Mouse (Mus musculus): ENCODE measurements around the gene Lrrc9. TPM values are rescaled to one million over a fixed set of nuclear protein-coding genes. Genes with fewer than 3 reads are reported as not detected.

Gene Lrrc9
- polyA plus RNA-seq, 1 experiment from 2014 or later: 2.1 TPM

GRCm38 (mm10) chr12:72491063-72491719 is 49.5 kb downstream of the Lrrc9 start:
- no peaks in the 10 kb centered on the region for H3K9me3 ChIP-seq (replicated peaks; ENCODE audit: control insufficient read depth, low read length)
- DNase-seq (ENCODE audit: low spot score) (no peak), ATAC-seq (no peak)
- H3K36me3 ChIP-seq (ENCODE audit: control insufficient read depth, insufficient read depth, low read length): no peaks in the 10 kb centered on the region
- H3K27ac ChIP-seq (ENCODE audit: low read depth, low read length): no peak overlapping the region
- no peak overlapping the region for H3K4me2 ChIP-seq (ENCODE audit: low read length)
- no peaks in the 10 kb centered on the region for H3K27me3 ChIP-seq (replicated peaks; ENCODE audit: control insufficient read depth, insufficient read depth, low read length)
- no peak overlapping the region for H3K9ac ChIP-seq (ENCODE audit: low read length)
- H3K4me3 ChIP-seq (ENCODE audit: low read depth, low read length): no peak overlapping the region
- H3K4me1 ChIP-seq (ENCODE audit: control insufficient read depth, insufficient read depth, low read length): no peaks in the 10 kb centered on the region
- WGBS: 61% methylated on average over 3 of the region's 3 CpGs

GRCm38 (mm10) chr12:72496866-72497600 is 55.4 kb downstream of the Lrrc9 start:
- H3K9me3 ChIP-seq (replicated peaks; ENCODE audit: control insufficient read depth, low read length): no peaks in the 10 kb centered on the region
- peaks cover 7% of the 10 kb centered on the region for H3K4me1 ChIP-seq (ENCODE audit: control insufficient read depth, insufficient read depth, low read length)
- ATAC-seq: peak; percentile 91
- WGBS: 28% methylated on average over 12 of the region's 12 CpGs
- no peaks in the 10 kb centered on the region for H3K27me3 ChIP-seq (replicated peaks; ENCODE audit: control insufficient read depth, insufficient read depth, low read length)
- peak; percentile 67 for DNase-seq (ENCODE audit: low spot score)
- no peak overlapping the region for H3K27ac ChIP-seq (ENCODE audit: low read depth, low read length)
- H3K4me2 ChIP-seq (ENCODE audit: low read length): no peak overlapping the region
- no peaks in the 10 kb centered on the region for H3K36me3 ChIP-seq (ENCODE audit: control insufficient read depth, insufficient read depth, low read length)
- no peak overlapping the region for H3K9ac ChIP-seq (ENCODE audit: low read length)
- H3K4me3 ChIP-seq (ENCODE audit: low read depth, low read length): no peak overlapping the region

- WGBS: 77% methylated on average over 7 of the region's 7 CpGs
- H3K36me3 ChIP-seq (ENCODE audit: control insufficient read depth, insufficient read depth, low read length): no peaks in the 10 kb centered on the region
- DNase-seq (ENCODE audit: low spot score) (no peak), ATAC-seq (no peak)
- H3K4me1 ChIP-seq (ENCODE audit: control insufficient read depth, insufficient read depth, low read length): no peaks in the 10 kb centered on the region
- H3K4me2 ChIP-seq (ENCODE audit: low read length): no peak overlapping the region
- no peak overlapping the region for H3K27ac ChIP-seq (ENCODE audit: low read depth, low read length)
- no peak overlapping the region for H3K9ac ChIP-seq (ENCODE audit: low read length)
- H3K27me3 ChIP-seq (replicated peaks; ENCODE audit: control insufficient read depth, insufficient read depth, low read length): no peaks in the 10 kb centered on the region
- H3K9me3 ChIP-seq (replicated peaks; ENCODE audit: control insufficient read depth, low read length): no peaks in the 10 kb centered on the region
- no peak overlapping the region for H3K4me3 ChIP-seq (ENCODE audit: low read depth, low read length)
Observed at GRCm38 (mm10) chr12:72509606-72510005, 67.9 kb downstream of the Lrrc9 start.

GRCm38 (mm10) chr12:72515446-72515845 is 73.8 kb downstream of the Lrrc9 start:
- Histone ChIP-seq H3K36me3 (ENCODE audit: control insufficient read depth, insufficient read depth, low read length) (no peaks in the 10 kb centered on the region), H3K4me1 (ENCODE audit: control insufficient read depth, insufficient read depth, low read length) (peaks cover 5% of the 10 kb centered on the region; the same call in 1 of the 2 replicates), H3K27ac (ENCODE audit: low read depth, low read length) (no peak overlapping the region), H3K9me3 (replicated peaks; ENCODE audit: control insufficient read depth, low read length) (no peaks in the 10 kb centered on the region), H3K4me3 (ENCODE audit: low read depth, low read length) (no peak overlapping the region), H3K4me2 (ENCODE audit: low read length) (no peak overlapping the region), H3K9ac (ENCODE audit: low read length) (no peak overlapping the region), H3K27me3 (replicated peaks; ENCODE audit: control insufficient read depth, insufficient read depth, low read length) (no peaks in the 10 kb centered on the region)
- ATAC-seq (no peak), DNase-seq (ENCODE audit: low spot score) (peak; percentile 78)
- WGBS: 61% methylated on average over 3 of the region's 3 CpGs

- 0 out of 2 replicates have a peak overlapping the region, but pooled peaks have one; percentile 5 for H3K4me3 ChIP-seq (ENCODE audit: low read depth, low read length)
- 0 out of 2 replicates have a peak overlapping the region, but pooled peaks have one; percentile 10 for H3K9ac ChIP-seq (ENCODE audit: low read length)
- WGBS: 9% methylated on average over 12 of the region's 12 CpGs
- H3K36me3 ChIP-seq (ENCODE audit: control insufficient read depth, insufficient read depth, low read length): no peaks in the 10 kb centered on the region
- H3K27me3 ChIP-seq (replicated peaks; ENCODE audit: control insufficient read depth, insufficient read depth, low read length): no peaks in the 10 kb centered on the region
- no peaks in the 10 kb centered on the region for H3K9me3 ChIP-seq (replicated peaks; ENCODE audit: control insufficient read depth, low read length)
- peak; percentile 79 for ATAC-seq
- H3K27ac ChIP-seq (ENCODE audit: low read depth, low read length): no peak overlapping the region
- peaks cover 5% of the 10 kb centered on the region; the same call in 1 of the 2 replicates for H3K4me1 ChIP-seq (ENCODE audit: control insufficient read depth, insufficient read depth, low read length)
- DNase-seq (ENCODE audit: low spot score): peak; percentile 77
- peak overlapping the region; percentile 35 for H3K4me2 ChIP-seq (ENCODE audit: low read length)
Observed at GRCm38 (mm10) chr12:72518114-72518728, 76.6 kb downstream of the Lrrc9 start.

- DNase-seq (ENCODE audit: low spot score) (peak; percentile 56), ATAC-seq (peak; percentile 69)
- WGBS: 11% methylated on average over 9 of the region's 9 CpGs
Observed at GRCm38 (mm10) chr12:72519352-72519751, 77.7 kb downstream of the Lrrc9 start.

GRCm38 (mm10) chr12:72519855-72520254 is 78.2 kb downstream of the Lrrc9 start:
- no peak for ATAC-seq

More at GRCm38 (mm10) chr12:72519352-72519751, 77.7 kb downstream of the Lrrc9 start:
- Histone ChIP-seq H3K36me3 (ENCODE audit: control insufficient read depth, insufficient read depth, low read length) (no peaks in the 10 kb centered on the region), H3K9me3 (replicated peaks; ENCODE audit: control insufficient read depth, low read length) (no peaks in the 10 kb centered on the region), H3K4me3 (ENCODE audit: low read depth, low read length) (no peak overlapping the region), H3K27ac (ENCODE audit: low read depth, low read length) (0 out of 2 replicates have a peak overlapping the region, but pooled peaks have one; percentile 39), H3K9ac (ENCODE audit: low read length) (no peak overlapping the region), H3K27me3 (replicated peaks; ENCODE audit: control insufficient read depth, insufficient read depth, low read length) (no peaks in the 10 kb centered on the region), H3K4me1 (ENCODE audit: control insufficient read depth, insufficient read depth, low read length) (peaks cover 5% of the 10 kb centered on the region; the same call in 1 of the 2 replicates), H3K4me2 (ENCODE audit: low read length) (no peak overlapping the region)

GRCm38 (mm10) chr12:72520645-72521044 is 79.0 kb downstream of the Lrrc9 start:
- no peaks in the 10 kb centered on the region for H3K27me3 ChIP-seq (replicated peaks; ENCODE audit: control insufficient read depth, insufficient read depth, low read length)
- no peak overlapping the region for H3K4me2 ChIP-seq (ENCODE audit: low read length)
- no peak overlapping the region for H3K4me3 ChIP-seq (ENCODE audit: low read depth, low read length)
- no peaks in the 10 kb centered on the region for H3K9me3 ChIP-seq (replicated peaks; ENCODE audit: control insufficient read depth, low read length)
- no peak overlapping the region for H3K9ac ChIP-seq (ENCODE audit: low read length)
- no peaks in the 10 kb centered on the region for H3K36me3 ChIP-seq (ENCODE audit: control insufficient read depth, insufficient read depth, low read length)
- H3K4me1 ChIP-seq (ENCODE audit: control insufficient read depth, insufficient read depth, low read length): peaks cover 5% of the 10 kb centered on the region; the same call in 1 of the 2 replicates
- ATAC-seq: no peak
- DNase-seq (ENCODE audit: low spot score): peak; percentile 82
- WGBS: 1% methylated on average over 2 of the region's 2 CpGs
- no peak overlapping the region for H3K27ac ChIP-seq (ENCODE audit: low read depth, low read length)

More at GRCm38 (mm10) chr12:72519855-72520254, 78.2 kb downstream of the Lrrc9 start:
- Histone ChIP-seq H3K4me2 (ENCODE audit: low read length) (no peak overlapping the region), H3K27ac (ENCODE audit: low read depth, low read length) (no peak overlapping the region), H3K9me3 (replicated peaks; ENCODE audit: control insufficient read depth, low read length) (no peaks in the 10 kb centered on the region), H3K9ac (ENCODE audit: low read length) (no peak overlapping the region), H3K36me3 (ENCODE audit: control insufficient read depth, insufficient read depth, low read length) (no peaks in the 10 kb centered on the region), H3K27me3 (replicated peaks; ENCODE audit: control insufficient read depth, insufficient read depth, low read length) (no peaks in the 10 kb centered on the region), H3K4me1 (ENCODE audit: control insufficient read depth, insufficient read depth, low read length) (peaks cover 5% of the 10 kb centered on the region; the same call in 1 of the 2 replicates), H3K4me3 (ENCODE audit: low read depth, low read length) (no peak overlapping the region)
- WGBS: 70% methylated on average over 5 of the region's 5 CpGs
- no peak for DNase-seq (ENCODE audit: low spot score)
